Mouse (Mus musculus) E14TG2a.4 (cell line): ENCODE data around the gene Fyn.
A peak's percentile ranks its signal among the peaks of the same experiment; 100 is the strongest.

Experiments used
- H3K27me3 ChIP-seq: 2 replicates; pipeline ENCODE4 v1.6.1; 2014; ENCODE audit warnings: low read length, control low read depth; ENCODE audit not compliant: insufficient read depth
- H3K36me3 ChIP-seq: 2 replicates; pipeline ENCODE4 v1.6.1; 2014; ENCODE audit warnings: low read length, control low read depth; ENCODE audit not compliant: insufficient read depth
- H3K4me1 ChIP-seq: replicated peaks from 2 replicates; pipeline ENCODE4 v1.6.1; 2014; ENCODE audit warnings: low read depth, low read length, control low read depth
- H3K4me3 ChIP-seq: replicated peaks from 2 replicates; pipeline ENCODE4 v1.5.1; 2014; ENCODE audit warnings: mild to moderate bottlenecking, low read length
- H3K9me3 ChIP-seq: 2 replicates; pipeline ENCODE4 v1.6.1; 2014; ENCODE audit warnings: low read length, control low read depth
- CTCF ChIP-seq: conservative IDR thresholded peaks from 2 replicates; pipeline ENCODE4 v1.5.1; 2014; ENCODE audit warnings: low read length
- NANOG ChIP-seq: IDR thresholded peaks from 2 replicates; pipeline ENCODE4 v1.6.1; 2014; ENCODE audit warnings: borderline replicate concordance, low read length, mixed read lengths
- POU5F1 ChIP-seq: IDR thresholded peaks from 2 replicates; pipeline ENCODE4 v1.6.1; 2014; ENCODE audit warnings: low read length, borderline replicate concordance

The Fyn gene

GRCm38 (mm10) chr10:39449179-39449578, 80.5 kb downstream of the Fyn start:
- H3K4me3 ChIP-seq: no peak overlapping the region
- H3K27me3 ChIP-seq: no peaks in the 10 kb centered on the region
- TF ChIP-seq POU5F1: no peak
- no peak for TF ChIP-seq CTCF
- no peak for TF ChIP-seq NANOG
- no peaks in the 10 kb centered on the region for H3K9me3 ChIP-seq
- H3K4me1 ChIP-seq: peaks cover 31% of the 10 kb centered on the region
- H3K36me3 ChIP-seq: no peaks in the 10 kb centered on the region

GRCm38 (mm10) chr10:39450356-39450755, 81.7 kb downstream of the Fyn start:
- H3K9me3 ChIP-seq: no peaks in the 10 kb centered on the region
- TF ChIP-seq CTCF (no peak), NANOG (no peak), POU5F1 (no peak)
- peaks cover 31% of the 10 kb centered on the region for H3K4me1 ChIP-seq
- peak overlapping the region; percentile 35 for H3K4me3 ChIP-seq
- no peaks in the 10 kb centered on the region for H3K27me3 ChIP-seq
- H3K36me3 ChIP-seq: no peaks in the 10 kb centered on the region

GRCm38 (mm10) chr10:39451065-39451464, 82.4 kb downstream of the Fyn start:
- H3K4me3 ChIP-seq: no peak overlapping the region
- H3K36me3 ChIP-seq: no peaks in the 10 kb centered on the region
- H3K4me1 ChIP-seq: peaks cover 34% of the 10 kb centered on the region
- H3K27me3 ChIP-seq: no peaks in the 10 kb centered on the region
- H3K9me3 ChIP-seq: no peaks in the 10 kb centered on the region
- TF ChIP-seq NANOG (no peak), CTCF (no peak), POU5F1 (no peak)

- H3K4me3 ChIP-seq: no peak overlapping the region
- TF ChIP-seq CTCF: no peak
- TF ChIP-seq POU5F1: no peak
- no peak for TF ChIP-seq NANOG
- no peaks in the 10 kb centered on the region for H3K27me3 ChIP-seq
- H3K9me3 ChIP-seq: no peaks in the 10 kb centered on the region
- H3K36me3 ChIP-seq: no peaks in the 10 kb centered on the region
- H3K4me1 ChIP-seq: peaks cover 41% of the 10 kb centered on the region
Observed at GRCm38 (mm10) chr10:39451918-39452624, 83.4 kb downstream of the Fyn start.

GRCm38 (mm10) chr10:39455344-39455743, 86.7 kb downstream of the Fyn start:
- H3K36me3 ChIP-seq: no peaks in the 10 kb centered on the region
- peaks cover 51% of the 10 kb centered on the region for H3K4me1 ChIP-seq
- H3K9me3 ChIP-seq: no peaks in the 10 kb centered on the region
- H3K27me3 ChIP-seq: no peaks in the 10 kb centered on the region
- no peak overlapping the region for H3K4me3 ChIP-seq
- TF ChIP-seq NANOG: no peak
- no peak for TF ChIP-seq POU5F1
- TF ChIP-seq CTCF: no peak

- Histone ChIP-seq H3K27me3 (no peaks in the 10 kb centered on the region), H3K4me3 (no peak overlapping the region), H3K36me3 (no peaks in the 10 kb centered on the region), H3K9me3 (no peaks in the 10 kb centered on the region), H3K4me1 (peaks cover 45% of the 10 kb centered on the region)
- TF ChIP-seq POU5F1: no peak
- TF ChIP-seq CTCF: no peak
- TF ChIP-seq NANOG: no peak
Observed at GRCm38 (mm10) chr10:39455857-39456620, 87.4 kb downstream of the Fyn start.

- H3K4me1 ChIP-seq: peaks cover 43% of the 10 kb centered on the region
- H3K9me3 ChIP-seq: no peaks in the 10 kb centered on the region
- H3K4me3 ChIP-seq: no peak overlapping the region
- no peaks in the 10 kb centered on the region for H3K27me3 ChIP-seq
- no peaks in the 10 kb centered on the region for H3K36me3 ChIP-seq
- TF ChIP-seq POU5F1 (no peak), CTCF (no peak), NANOG (no peak)
Observed at GRCm38 (mm10) chr10:39456776-39457175, 88.1 kb downstream of the Fyn start.

GRCm38 (mm10) chr10:39457281-39457680, 88.6 kb downstream of the Fyn start:
- no peak for TF ChIP-seq NANOG
- Histone ChIP-seq H3K9me3 (no peaks in the 10 kb centered on the region), H3K36me3 (no peaks in the 10 kb centered on the region), H3K4me3 (no peak overlapping the region), H3K27me3 (no peaks in the 10 kb centered on the region), H3K4me1 (peaks cover 44% of the 10 kb centered on the region)
